In the genomic region with DNA sequence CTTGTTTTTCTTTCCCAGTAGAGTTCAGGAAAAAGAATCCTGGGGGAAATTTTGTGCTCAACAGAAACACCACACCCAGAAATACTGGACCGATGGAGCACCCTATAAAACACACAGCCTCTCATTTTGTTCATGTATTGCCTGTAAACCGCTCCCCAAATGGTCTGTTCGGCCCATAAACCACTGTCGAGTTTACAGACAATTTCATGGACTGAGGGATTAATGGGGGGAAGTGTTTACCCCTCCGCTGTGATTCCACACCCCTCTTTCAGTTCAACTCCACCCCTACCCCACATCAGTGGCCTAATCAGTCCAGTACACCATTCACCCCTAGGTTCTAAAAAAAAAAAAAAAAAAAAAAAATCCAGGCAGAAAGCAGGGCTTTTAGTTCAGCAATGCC, we compare ENCODE assay signal across 22 mouse cellular contexts. TPM values are rescaled to one million over a fixed set of nuclear protein-coding genes. Genes with fewer than 3 reads are reported as not detected.
A peak's percentile ranks its signal among the peaks of the same experiment; 100 is the strongest.
DNase-seq lines count a peak whose midpoint lies in the region; ATAC-seq and TF ChIP-seq lines count a peak whose summit lies in the region.
"Had no signal": no experiment of that assay in that cellular context is flagged by ENCODE, and none has a peak within 500 bp of the region (broad histone marks: within the 10 kb centered on the region; RNA-seq: fewer than 3 reads in every experiment).

No protein-coding gene starts in this region.

- no peak overlapping the region for H3K9ac ChIP-seq in kidney, embryonic 15.5 days
- no peak overlapping the region for H3K9ac ChIP-seq in lung, postnatal 0 days (replicated peaks; ENCODE audit: low read depth)
- no peak overlapping the region for H3K9ac ChIP-seq in hindbrain, embryonic 12.5 days
- H3K9ac ChIP-seq: forebrain, embryonic 15.5 days; heart, embryonic 12.5 days had no signal

- H3K27me3 ChIP-seq in kidney, embryonic 15.5 days = no peaks in the 10 kb centered on the region
- no peaks in the 10 kb centered on the region for H3K27me3 ChIP-seq in lung, postnatal 0 days (replicated peaks; ENCODE audit: insufficient read depth, low read length)
- no peaks in the 10 kb centered on the region for H3K27me3 ChIP-seq in hindbrain, embryonic 12.5 days
- H3K27me3 ChIP-seq: forebrain, embryonic 15.5 days; heart, embryonic 12.5 days had no signal

- WGBS in kidney, embryonic 15.5 days = 26% methylated on average over 5 of the region's 5 CpGs
- 70% methylated on average over 5 of the region's 5 CpGs for WGBS in lung, postnatal 0 days
- WGBS in hindbrain, embryonic 12.5 days = 84% methylated on average over 5 of the region's 5 CpGs

- peaks cover 25% of the 10 kb centered on the region for H3K4me1 ChIP-seq in kidney, embryonic 15.5 days
- H3K4me1 ChIP-seq in lung, postnatal 0 days (ENCODE audit: insufficient read depth, low read depth, low read length) = no peaks in the 10 kb centered on the region
- no peaks in the 10 kb centered on the region for H3K4me1 ChIP-seq in hindbrain, embryonic 12.5 days
- H3K4me1 ChIP-seq: heart, embryonic 12.5 days had no signal

- H3K9me3 ChIP-seq in kidney, embryonic 15.5 days (replicated peaks) = no peaks in the 10 kb centered on the region
- H3K9me3 ChIP-seq in lung, postnatal 0 days (ENCODE audit: low read length) = no peaks in the 10 kb centered on the region
- H3K9me3 ChIP-seq in hindbrain, embryonic 12.5 days (replicated peaks) = no peaks in the 10 kb centered on the region
- H3K9me3 ChIP-seq: forebrain, embryonic 15.5 days; heart, embryonic 12.5 days; hindbrain, embryonic 10.5 days; megakaryocyte, embryonic 14.5 days had no signal

- no peak for TF ChIP-seq CTCF in lung, postnatal 0 days (IDR thresholded peaks at IDR 0.05)

- TF ChIP-seq EP300 in lung, postnatal 0 days (IDR thresholded peaks at IDR 0.05) = no peak

- ATAC-seq in kidney, embryonic 15.5 days (replicated peaks; ENCODE audit: low FRiP score) = peak; percentile 27; the same call in 1 of the 2 replicates
- ATAC-seq in lung, postnatal 0 days = no peak
- ATAC-seq in megakaryocyte progenitor cell, adult 5-6 weeks (replicated peaks; ENCODE audit: poor library complexity) = peak; percentile 5; the same call in 1 of the 2 replicates
- ATAC-seq in hindbrain, embryonic 12.5 days (ENCODE audit: low FRiP score) = no peak

- H3K27ac ChIP-seq in kidney, embryonic 15.5 days = peak overlapping the region; percentile 29
- no peak overlapping the region for H3K27ac ChIP-seq in lung, postnatal 0 days (ENCODE audit: low read length)
- H3K27ac ChIP-seq in hindbrain, embryonic 12.5 days = no peak overlapping the region
- H3K27ac ChIP-seq: forebrain, embryonic 15.5 days; hindbrain, embryonic 10.5 days had no signal

- no peak for DNase-seq in kidney, postnatal 10 days
- peak; percentile 7 for DNase-seq in lung, postnatal 0 days (ENCODE audit: low spot score)
- DNase-seq in lung, postnatal 25 days (ENCODE audit: low spot score) = no peak
- peak; percentile 5 for DNase-seq in induced T-regulatory cell, adult 2 months (ENCODE audit: low read depth)
- DNase-seq in testis, postnatal 14 days (ENCODE audit: low spot score) = no peak
- DNase-seq: adrenal gland, postnatal 25 days; cerebellum, adult 9-11 months; gastrocnemius, postnatal 14 days; layer of hippocampus, adult 9-11 months; thymus, postnatal 36 days had no signal

- no peak overlapping the region for H3K4me3 ChIP-seq in kidney, embryonic 15.5 days (replicated peaks)
- H3K4me3 ChIP-seq in lung, postnatal 0 days (ENCODE audit: low read depth, low read length) = no peak overlapping the region
- H3K4me3 ChIP-seq in hindbrain, embryonic 12.5 days = no peak overlapping the region
- H3K4me3 ChIP-seq: forebrain, embryonic 15.5 days; heart, embryonic 12.5 days; hindbrain, embryonic 10.5 days; megakaryocyte, embryonic 14.5 days had no signal

- no peaks in the 10 kb centered on the region for H3K36me3 ChIP-seq in kidney, embryonic 15.5 days
- no peaks in the 10 kb centered on the region for H3K36me3 ChIP-seq in lung, postnatal 0 days (ENCODE audit: insufficient read depth, low read length)
- no peaks in the 10 kb centered on the region for H3K36me3 ChIP-seq in hindbrain, embryonic 12.5 days
- H3K36me3 ChIP-seq: forebrain, embryonic 15.5 days; heart, embryonic 12.5 days; hindbrain, embryonic 10.5 days had no signal

- H3K4me2 ChIP-seq in kidney, embryonic 15.5 days = no peak overlapping the region
- no peak overlapping the region for H3K4me2 ChIP-seq in lung, postnatal 0 days (replicated peaks; ENCODE audit: low read depth, low read length)
- no peak overlapping the region for H3K4me2 ChIP-seq in hindbrain, embryonic 12.5 days (replicated peaks)
- H3K4me2 ChIP-seq: forebrain, embryonic 15.5 days; heart, embryonic 12.5 days had no signal

RNA-seq across cellular contexts. Expression of a gene that starts 19.8 kb away (rescaled TPM):
- polyA plus RNA-seq in kidney, embryonic 15.5 days (2015; fragmentation: Nextera tagmentation; extraction: Ambion mirVana) = 43.5 and 86.9 TPM in 2 replicates
- polyA plus RNA-seq in lung, postnatal 0 days (2015; fragmentation: Nextera tagmentation; extraction: Ambion mirVana) = 801 and 895 TPM in 2 replicates
- not detected in 2 replicates for total RNA-seq in megakaryocyte progenitor cell, adult 5-6 weeks (2015)
- not detected in 2 replicates for total RNA-seq in megakaryocyte progenitor cell, adult 5-6 weeks (2017)
- polyA plus RNA-seq in hindbrain, embryonic 12.5 days (2016; fragmentation: Nextera tagmentation; extraction: Ambion mirVana) = 0.39 and 0.93 TPM in 2 replicates

RNA-seq across cellular contexts. Expression of a gene that starts 23.4 kb away (rescaled TPM):
- 0.74 and 0.91 TPM in 2 replicates for polyA plus RNA-seq in kidney, embryonic 15.5 days (2015; fragmentation: Nextera tagmentation; extraction: Ambion mirVana)
- 0.62 and 1.1 TPM in 2 replicates for polyA plus RNA-seq in lung, postnatal 0 days (2015; fragmentation: Nextera tagmentation; extraction: Ambion mirVana)
- not detected in 2 replicates for total RNA-seq in megakaryocyte progenitor cell, adult 5-6 weeks (2015)
- total RNA-seq in megakaryocyte progenitor cell, adult 5-6 weeks (2017) = not detected in 2 replicates
- 0.15 and 0.17 TPM in 2 replicates for polyA plus RNA-seq in hindbrain, embryonic 12.5 days (2016; fragmentation: Nextera tagmentation; extraction: Ambion mirVana)
- total RNA-seq: neutrophil, adult 5-6 weeks had no signal
- polyA plus RNA-seq: heart, embryonic 12.5 days; intestine, embryonic 14.5 days; spleen, adult 2 months had no signal

RNA-seq across cellular contexts. Expression of a gene that starts 47.3 kb away (rescaled TPM):
- polyA plus RNA-seq in kidney, embryonic 15.5 days (2015; fragmentation: Nextera tagmentation; extraction: Ambion mirVana) = 0.09 and 0.19 TPM in 2 replicates
- not detected in 2 replicates for polyA plus RNA-seq in lung, postnatal 0 days (2015; fragmentation: Nextera tagmentation; extraction: Ambion mirVana)
- total RNA-seq in megakaryocyte progenitor cell, adult 5-6 weeks (2015) = not detected in 2 replicates
- not detected in 2 replicates for total RNA-seq in megakaryocyte progenitor cell, adult 5-6 weeks (2017)
- polyA plus RNA-seq in hindbrain, embryonic 12.5 days (2016; fragmentation: Nextera tagmentation; extraction: Ambion mirVana) = not detected in 2 replicates
- total RNA-seq: gastrocnemius, postnatal 14 days; left cerebral cortex, postnatal 10 days; neutrophil, adult 5-6 weeks had no signal
- polyA plus RNA-seq: forebrain, embryonic 15.5 days; heart, embryonic 12.5 days; hindbrain, embryonic 10.5 days; intestine, embryonic 14.5 days; liver, embryonic 16.5 days; spleen, adult 2 months had no signal

Comparison
In these comparisons a context has a peak if more than half of its experiments do, and no peak if none do; other contexts are left out.
1. DNase-seq: peak in lung, postnatal 0 days (single experiment) and induced T-regulatory cell, adult 2 months (single experiment); none in kidney, postnatal 10 days (single experiment), lung, postnatal 25 days (single experiment) and testis, postnatal 14 days (single experiment).
2. ATAC-seq: peak in kidney, embryonic 15.5 days (single experiment) and megakaryocyte progenitor cell, adult 5-6 weeks (single experiment); none in lung, postnatal 0 days (single experiment) and hindbrain, embryonic 12.5 days (single experiment).
3. RNA of a gene that starts 19.8 kb away (polyA plus RNA-seq): 801 to 895 TPM in lung, postnatal 0 days and 43.5 to 86.9 TPM in kidney, embryonic 15.5 days; 0.39 to 0.93 TPM in hindbrain, embryonic 12.5 days; every median in the first group is over 10 times any median in the second.